Mouse (Mus musculus): ENCODE data around the gene Stau1.

Gene Stau1

GRCm38 (mm10) chr2:166991945-166992344, 4.2 kb downstream of the Stau1 start:
- intact Hi-C loops (cut with DNase I) = no loop called here

- intact Hi-C loops (cut with DNase I) = no loop called here
These were observed 5.2 kb downstream of the Stau1 start for GRCm38 (mm10) chr2:166990861-166991260.

GRCm38 (mm10) chr2:166983351-166983894, 12.7 kb downstream of the Stau1 start:
- intact Hi-C loops (cut with DNase I) = no loop called here

GRCm38 (mm10) chr2:166980161-166980560, 15.9 kb downstream of the Stau1 start:
- intact Hi-C loops (cut with DNase I) = no loop called here

- intact Hi-C loops (cut with DNase I) = no loop called here
These were observed 18.6 kb downstream of the Stau1 start for GRCm38 (mm10) chr2:166977490-166977889.

GRCm38 (mm10) chr2:166976356-166976755, 19.7 kb downstream of the Stau1 start:
- intact Hi-C loops (cut with DNase I) = no loop called here

GRCm38 (mm10) chr2:166974177-166974872, 21.8 kb downstream of the Stau1 start:
- intact Hi-C loops (cut with DNase I) = no loop called here

- intact Hi-C loops (cut with DNase I) = no loop called here
These were observed 22.9 kb downstream of the Stau1 start for GRCm38 (mm10) chr2:166973153-166973552.

- intact Hi-C loops (cut with DNase I) = no loop called here
These were observed 31.3 kb downstream of the Stau1 start for GRCm38 (mm10) chr2:166964773-166965172.

GRCm38 (mm10) chr2:166963257-166963656, 32.8 kb downstream of the Stau1 start:
- intact Hi-C loops (cut with DNase I) = no loop called here

GRCm38 (mm10) chr2:166960648-166961330, 35.3 kb downstream of the Stau1 start:
- intact Hi-C loops (cut with DNase I) = no loop called here

GRCm38 (mm10) chr2:166956805-166957204, 39.3 kb downstream of the Stau1 start:
- intact Hi-C loops (cut with DNase I) = loop anchor here (2.0 kb wide), 1 partner anchor 48 kb away; no protein-coding TSS in a partner anchor

GRCm38 (mm10) chr2:166952151-166952550, 43.9 kb downstream of the Stau1 start:
- intact Hi-C loops (cut with DNase I) = no loop called here

GRCm38 (mm10) chr2:166950853-166951648, 45.0 kb downstream of the Stau1 start:
- intact Hi-C loops (cut with DNase I) = no loop called here

- intact Hi-C loops (cut with DNase I) = no loop called here
These were observed 47.2 kb downstream of the Stau1 start for GRCm38 (mm10) chr2:166948936-166949335.

GRCm38 (mm10) chr2:166948246-166948645, 47.9 kb downstream of the Stau1 start:
- intact Hi-C loops (cut with DNase I) = no loop called here

- intact Hi-C loops (cut with DNase I) = no loop called here
These were observed 50.6 kb downstream of the Stau1 start for GRCm38 (mm10) chr2:166945456-166945855.

GRCm38 (mm10) chr2:166944346-166944745, 51.8 kb downstream of the Stau1 start:
- intact Hi-C loops (cut with DNase I) = loop anchor here (5.0 kb wide), 1 partner anchor 72 kb away; no protein-coding TSS in a partner anchor

- intact Hi-C loops (cut with DNase I) = loop anchor here (5.0 kb wide), 1 partner anchor 71 kb away; no protein-coding TSS in a partner anchor
These were observed 53.0 kb downstream of the Stau1 start for GRCm38 (mm10) chr2:166943146-166943545.

GRCm38 (mm10) chr2:166936166-166936565, 59.9 kb downstream of the Stau1 start:
- intact Hi-C loops (cut with DNase I) = no loop called here

GRCm38 (mm10) chr2:166935582-166935981, 60.5 kb downstream of the Stau1 start:
- intact Hi-C loops (cut with DNase I) = no loop called here

- intact Hi-C loops (cut with DNase I) = no loop called here
These were observed 61.7 kb downstream of the Stau1 start for GRCm38 (mm10) chr2:166934416-166934815.

Measured in adrenal gland (tissue).